Mouse (Mus musculus) thymus, postnatal 4 days (tissue): ENCODE data around the gene Elmo2.

Source experiments
- DNase-seq: peaks from one replicate; pipeline ENCODE4 v3.0.0; 2021

Gene Elmo2

DNA sequence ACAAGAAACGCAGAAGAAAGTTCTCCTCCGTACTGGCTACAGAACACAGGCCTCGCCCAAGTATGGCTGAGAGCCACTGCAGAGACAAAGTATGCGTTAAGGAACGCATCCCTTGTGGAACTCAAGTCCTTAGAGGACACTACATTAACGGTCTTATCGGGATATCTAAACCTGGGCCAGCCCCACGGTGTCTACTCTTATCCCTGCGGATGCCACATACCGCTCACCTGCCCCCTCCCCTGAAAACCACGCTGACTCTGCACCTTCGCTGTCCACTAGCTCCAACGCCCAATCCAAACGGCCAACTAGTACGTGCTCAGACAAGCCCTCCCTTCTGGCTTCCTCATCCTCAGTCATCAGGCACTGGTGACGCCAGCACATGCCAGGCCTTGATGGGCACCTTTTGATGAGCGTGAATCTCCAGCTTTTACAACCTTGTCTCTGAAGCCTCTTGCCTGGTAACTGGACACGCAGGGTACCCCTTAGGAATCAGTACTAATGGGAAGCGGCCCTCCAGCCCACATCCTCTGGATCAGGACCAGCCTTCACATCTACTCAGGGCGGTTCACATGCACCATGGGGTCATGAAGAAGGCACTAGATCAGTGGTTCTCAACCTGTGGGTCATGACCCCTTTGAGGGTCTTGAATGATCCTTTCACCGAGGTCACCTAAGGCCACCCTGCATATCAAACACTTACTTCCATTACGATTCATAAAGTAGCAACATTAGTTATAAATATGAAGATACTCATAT lies 4.1 kb downstream of the Elmo2 start:
- no peak for DNase-seq

DNA sequence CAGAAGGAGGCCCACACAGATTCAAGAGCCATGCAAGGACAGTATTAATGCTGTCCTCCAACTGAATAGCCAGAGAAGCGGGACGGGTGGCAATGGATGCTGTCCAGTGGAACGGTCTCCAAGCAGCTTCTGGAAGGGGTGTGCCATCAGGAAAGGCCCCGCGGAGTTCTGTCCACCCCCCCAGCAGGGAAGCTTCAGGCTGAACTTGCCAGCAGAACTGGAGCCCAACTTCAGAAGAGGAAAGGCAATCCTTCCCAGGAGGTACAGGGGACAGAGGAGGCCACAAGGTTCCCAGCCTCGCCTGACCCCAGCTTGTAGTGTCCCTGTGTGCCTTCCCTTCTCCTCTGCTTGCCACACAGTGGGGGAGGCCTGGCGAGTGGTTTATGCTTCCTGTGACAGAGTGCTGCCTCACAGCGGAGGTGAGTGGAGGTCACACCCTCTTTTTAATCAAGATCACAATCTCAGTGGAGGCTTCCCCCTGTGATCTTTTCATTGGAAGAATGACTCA lies 4.8 kb downstream of the Elmo2 start:
- DNase-seq: peak; percentile 50

DNA sequence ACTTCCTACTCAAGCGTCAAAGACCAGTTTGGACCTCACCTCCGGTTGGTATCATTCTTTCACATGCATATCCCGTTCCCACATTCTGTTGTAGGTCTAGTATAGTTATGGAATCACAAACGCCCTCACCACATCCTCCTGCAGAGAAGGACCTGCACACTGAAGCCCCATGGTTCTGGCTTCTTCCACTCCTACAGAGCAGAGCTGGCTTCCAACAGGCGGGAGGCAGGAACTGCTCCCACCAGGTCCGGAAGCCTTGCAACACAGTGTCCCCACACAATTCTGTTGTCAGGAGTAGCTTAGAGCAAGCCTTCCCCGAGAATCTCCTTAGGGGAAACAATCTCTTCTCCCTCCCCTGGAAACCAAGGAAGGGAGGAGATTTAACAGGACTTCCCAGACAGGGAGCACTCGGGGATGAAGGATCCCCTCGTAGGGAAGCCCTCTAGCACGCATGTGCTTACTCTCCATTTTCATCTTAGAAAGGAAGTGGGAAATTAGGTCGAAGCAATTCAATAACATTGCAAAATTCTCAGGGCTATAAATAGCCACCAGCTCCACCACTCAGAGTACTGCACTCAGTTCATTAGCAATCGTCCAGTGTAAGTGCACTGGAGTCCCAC lies 5.6 kb downstream of the Elmo2 start:
- no peak for DNase-seq

DNA sequence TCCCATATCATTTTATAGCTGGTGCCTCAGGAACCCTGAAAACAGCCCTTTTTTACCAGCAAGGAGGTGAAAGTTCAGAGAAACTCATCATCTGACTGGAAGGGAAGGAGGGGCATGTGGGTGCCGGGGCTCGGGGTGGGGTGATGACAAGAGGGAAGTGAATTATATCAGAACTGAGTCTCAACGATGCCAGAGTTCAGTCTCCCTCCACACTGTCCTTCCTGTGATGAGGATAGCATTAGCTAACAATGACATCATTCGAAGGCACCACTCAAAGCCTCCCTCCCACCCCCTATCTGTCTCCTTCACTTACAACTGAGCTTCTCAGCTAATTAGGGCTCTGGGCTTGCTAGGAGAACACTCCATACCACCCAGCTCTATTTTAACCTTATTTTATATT lies 6.8 kb downstream of the Elmo2 start:
- DNase-seq: no peak

DNA sequence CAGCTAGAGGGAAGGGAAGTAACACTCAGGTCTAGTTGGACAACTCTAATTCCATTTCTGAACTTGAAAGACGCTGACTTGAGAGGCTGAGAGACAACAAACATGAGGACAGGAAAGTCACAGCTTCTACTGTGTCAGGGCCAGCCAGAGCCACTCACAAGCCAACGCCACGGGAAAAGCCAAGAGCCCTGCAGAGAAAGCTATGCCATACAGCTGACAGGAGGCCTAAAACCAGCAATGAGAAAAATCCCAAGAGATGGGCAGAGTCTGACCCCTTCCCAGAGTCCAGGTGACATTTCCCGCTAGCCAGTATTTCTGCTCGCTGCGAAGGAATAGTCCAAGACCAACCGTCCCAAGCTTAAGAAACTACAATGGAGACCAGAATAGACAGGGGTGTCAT lies 7.3 kb downstream of the Elmo2 start:
- DNase-seq: no peak

GRCm38 (mm10) chr2:165317621-165318263 lies 8.5 kb downstream of the Elmo2 start:
- no peak for DNase-seq

DNA sequence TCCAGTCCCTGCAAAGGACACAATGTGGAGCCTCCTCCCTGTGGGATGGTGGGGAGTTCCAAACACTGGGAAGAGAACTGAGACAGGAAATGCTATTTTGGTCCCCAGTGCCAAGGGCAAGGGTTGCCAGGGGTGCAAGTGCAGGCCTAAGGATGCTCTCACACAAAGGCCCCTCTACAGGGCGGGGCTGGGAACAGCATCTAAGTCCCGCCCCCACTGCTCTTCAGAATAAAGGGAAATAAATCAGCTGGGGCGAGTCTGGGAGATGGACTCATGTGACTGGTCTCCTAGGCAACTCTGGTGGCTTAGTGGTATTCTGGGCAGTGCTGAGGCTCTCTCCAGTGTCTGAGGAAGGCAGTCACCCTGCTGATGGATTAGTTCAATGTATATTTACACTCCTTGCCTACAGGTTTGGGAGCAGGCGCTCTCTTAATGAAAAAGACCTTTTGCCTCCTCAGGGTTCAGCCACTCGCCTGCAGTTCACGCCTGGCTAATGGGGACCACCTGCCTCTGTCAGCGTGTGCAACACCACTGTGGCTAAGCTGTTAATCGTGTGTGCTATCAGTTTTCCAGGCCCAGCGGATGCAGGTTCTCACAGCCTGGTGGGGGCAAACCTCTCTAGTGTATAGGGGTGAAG lies 9.3 kb downstream of the Elmo2 start:
- no peak for DNase-seq

DNA sequence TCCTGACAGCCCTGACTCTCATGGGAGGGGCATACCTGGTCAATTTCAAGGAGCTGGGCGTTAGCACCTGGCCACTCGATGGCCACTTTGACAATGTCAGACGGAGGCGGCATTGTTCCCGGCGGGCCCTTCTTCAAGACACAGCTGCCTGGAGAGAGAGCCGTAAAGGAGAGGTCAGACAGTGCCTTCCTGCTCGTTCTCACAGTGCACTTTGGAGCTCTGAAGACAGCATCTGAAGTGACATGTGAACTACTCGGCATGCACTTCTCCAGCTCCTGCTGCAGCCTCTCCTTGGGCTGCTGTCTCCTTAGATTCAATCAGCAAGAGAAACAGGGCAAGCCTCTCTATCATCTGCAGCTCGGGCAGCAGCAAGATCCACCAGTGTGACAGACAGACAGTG lies 10.1 kb downstream of the Elmo2 start:
- no peak for DNase-seq

DNA sequence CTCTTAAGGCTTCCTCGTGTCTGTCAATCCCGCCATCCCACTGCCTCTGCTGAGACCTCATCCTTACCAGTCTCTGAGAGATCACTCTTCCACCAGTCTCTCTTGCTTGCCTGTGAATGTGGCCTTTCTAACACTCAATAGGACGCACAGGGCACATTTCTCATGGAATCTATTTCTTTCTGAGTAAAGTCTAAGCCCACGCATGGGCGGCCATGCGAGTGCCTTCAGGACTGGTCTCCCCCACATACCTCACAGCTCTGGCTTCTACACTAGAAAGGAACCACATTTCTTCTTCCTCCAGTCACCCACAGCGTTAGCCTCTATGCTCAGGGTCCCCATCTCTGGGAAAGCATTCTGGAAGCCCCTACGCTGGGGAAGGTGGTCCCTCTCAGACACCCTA lies 12.1 kb downstream of the Elmo2 start:
- no peak for DNase-seq

DNA sequence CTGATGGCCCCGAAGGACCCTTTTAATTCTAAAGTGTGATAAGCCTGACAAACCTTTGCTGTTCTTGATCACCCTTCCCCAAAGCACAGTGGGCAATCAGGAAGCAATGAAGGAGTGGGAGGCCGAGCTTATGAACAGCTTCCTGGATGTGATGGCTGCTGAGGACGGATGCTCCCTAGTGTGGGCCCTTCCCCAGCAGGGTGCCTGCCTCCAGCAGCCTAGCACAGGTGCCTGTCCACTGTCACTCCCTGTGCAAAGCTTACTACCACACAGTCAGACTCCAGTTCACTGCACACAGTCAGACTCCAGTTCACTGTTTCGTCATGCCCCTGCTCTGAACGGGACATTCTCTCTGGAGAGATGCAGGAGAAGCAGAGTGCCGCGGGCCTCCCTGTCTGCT lies 13.9 kb downstream of the Elmo2 start:
- no peak for DNase-seq

GRCm38 (mm10) chr2:165311577-165311976 lies 14.7 kb downstream of the Elmo2 start:
- no peak for DNase-seq

- DNase-seq: no peak
These were observed 15.4 kb downstream of the Elmo2 start for GRCm38 (mm10) chr2:165310818-165311425.

DNA sequence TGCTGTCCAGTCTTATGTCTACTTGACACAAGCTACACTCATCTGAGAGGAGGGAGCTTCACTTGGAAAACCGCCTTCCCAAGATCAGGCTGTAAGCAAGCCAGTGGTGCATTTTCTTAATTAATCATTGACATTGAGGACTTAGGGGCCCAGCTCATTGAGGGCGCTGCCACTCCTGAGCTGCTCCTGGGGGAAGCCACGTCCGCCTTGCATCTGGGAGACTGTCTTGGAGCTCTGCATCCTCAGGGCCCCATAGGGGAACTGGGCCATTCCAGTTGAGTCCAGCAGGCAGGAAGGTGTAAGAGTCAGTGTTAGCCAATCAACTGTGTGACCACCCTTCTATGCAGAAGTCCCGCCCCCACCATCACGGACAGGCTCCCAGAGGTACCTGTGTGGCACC lies 18.5 kb downstream of the Elmo2 start:
- DNase-seq: no peak

DNA sequence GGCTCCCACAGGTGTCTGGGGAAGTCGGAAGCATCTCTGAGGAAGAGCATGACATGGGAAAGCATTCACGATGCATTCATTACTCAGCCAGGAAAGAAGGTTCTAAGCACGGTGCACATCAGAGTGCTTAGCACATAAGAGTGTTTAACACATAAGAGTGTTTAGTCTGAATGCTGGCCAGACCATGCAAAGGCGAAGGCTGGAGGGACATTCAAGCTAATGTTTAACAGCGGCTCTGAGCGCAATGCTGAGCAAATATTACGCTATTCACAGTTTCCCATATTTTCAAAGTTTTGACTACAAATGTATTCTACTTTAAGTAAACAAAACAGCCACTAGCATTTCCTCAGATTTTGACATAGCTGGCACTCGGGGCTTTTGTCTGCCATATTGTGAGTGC lies 20.8 kb downstream of the Elmo2 start:
- no peak for DNase-seq

DNA sequence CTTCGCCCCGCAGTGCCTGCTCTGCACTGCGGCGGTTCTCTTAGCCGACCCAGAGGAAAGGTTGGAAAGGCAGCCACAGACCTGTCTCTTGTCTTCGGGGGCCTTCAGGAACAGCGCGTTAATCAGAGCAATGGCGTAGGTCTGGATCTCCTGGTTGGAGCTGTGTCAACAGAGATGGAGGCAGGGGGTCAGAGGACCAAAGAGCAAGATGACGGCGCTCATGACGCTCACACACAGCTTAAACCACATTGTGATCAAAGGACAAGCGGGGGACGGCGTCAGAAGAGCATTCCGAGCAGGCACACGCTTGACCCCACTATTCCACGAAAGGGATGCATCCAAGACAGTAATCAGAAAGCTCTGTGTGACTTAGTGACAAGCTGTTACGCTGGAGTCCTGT lies 21.5 kb downstream of the Elmo2 start:
- no peak for DNase-seq

- DNase-seq: no peak
These were observed 22.8 kb downstream of the Elmo2 start for GRCm38 (mm10) chr2:165303354-165304012.

DNA sequence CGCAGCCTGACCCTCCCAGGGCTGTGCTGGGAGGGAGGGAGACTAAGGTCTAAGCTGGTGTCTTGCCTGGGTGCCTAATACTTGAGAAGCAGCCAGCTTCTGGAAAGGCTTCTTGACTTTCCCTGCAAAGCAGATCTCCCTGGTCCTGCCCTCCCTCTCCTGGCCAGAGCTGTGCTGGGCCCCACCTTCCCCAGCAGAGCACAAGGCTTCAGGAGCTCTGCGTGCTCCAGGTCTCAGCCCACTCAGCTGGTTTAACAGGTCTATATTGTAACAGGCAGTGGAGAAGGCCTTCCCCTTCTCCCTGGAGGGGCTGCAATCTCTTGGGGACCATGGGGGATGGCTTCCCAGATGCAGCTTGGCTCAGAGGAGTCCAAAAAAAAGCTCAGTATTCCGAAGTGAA lies 24.9 kb downstream of the Elmo2 start:
- DNase-seq: no peak

- DNase-seq: no peak
These were observed 25.4 kb downstream of the Elmo2 start for GRCm38 (mm10) chr2:165300885-165301284.

- DNase-seq: no peak
These were observed 25.9 kb downstream of the Elmo2 start for GRCm38 (mm10) chr2:165300424-165300823.

DNA sequence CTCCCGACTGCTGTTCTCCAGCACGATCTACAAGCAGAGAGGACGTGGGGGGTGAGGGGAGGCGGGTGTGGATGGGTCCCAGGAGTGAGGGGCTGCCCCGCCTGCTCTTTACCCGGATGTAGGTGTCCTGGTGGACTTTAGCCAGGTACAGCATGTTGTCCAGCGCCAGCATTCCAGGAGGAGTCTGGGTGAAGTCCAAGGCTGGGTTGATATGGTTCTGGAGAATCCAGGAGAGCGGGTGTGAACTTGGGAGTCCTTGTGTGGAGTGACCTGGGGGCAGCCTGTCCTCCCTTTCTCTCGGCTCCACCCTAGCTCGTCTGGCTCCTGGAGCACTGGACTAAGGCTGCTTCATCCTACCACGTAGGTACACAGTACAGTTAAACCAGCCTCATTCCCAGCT lies 28.9 kb downstream of the Elmo2 start:
- DNase-seq: no peak

GRCm38 (mm10) chr2:165296571-165296970 lies 29.7 kb downstream of the Elmo2 start:
- DNase-seq: no peak

DNA sequence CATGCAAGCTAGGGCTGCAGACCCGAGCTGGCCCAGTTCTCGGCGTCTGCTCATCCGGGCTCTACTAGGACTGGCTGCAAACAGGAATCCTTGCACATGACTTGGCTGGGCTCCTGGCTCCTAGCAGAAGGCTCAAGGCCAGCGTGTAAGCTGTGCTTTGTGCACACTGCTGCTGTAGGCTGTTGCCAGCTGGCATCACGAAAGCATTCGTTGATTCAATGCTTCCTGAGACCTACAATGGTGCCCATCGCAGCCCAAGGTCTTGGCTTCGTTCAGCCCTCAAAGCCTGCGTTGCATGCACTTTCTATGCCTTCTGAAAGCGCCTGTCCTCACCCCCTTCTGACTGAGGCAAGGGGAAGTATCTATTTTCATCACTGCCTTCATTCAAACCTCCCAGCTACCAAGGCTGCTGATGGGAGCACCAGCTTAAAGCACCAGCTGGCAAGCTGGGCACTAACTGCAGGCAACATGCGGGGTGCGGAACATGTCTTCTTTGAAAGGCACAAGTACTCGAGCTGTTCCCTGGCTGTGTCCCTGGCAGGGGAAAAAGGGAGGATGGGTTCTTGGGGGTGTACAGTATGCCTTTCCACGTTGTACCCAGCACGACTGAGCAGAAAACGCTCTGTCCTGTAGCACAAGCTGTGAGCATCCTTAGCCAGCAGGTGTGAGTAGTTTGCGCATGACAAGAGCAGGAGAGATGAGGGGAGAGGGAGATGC lies 37.8 kb downstream of the Elmo2 start:
- no peak for DNase-seq
